Mouse (Mus musculus) MEL (cell line): ENCODE data around the gene Dgkh. TPM values are rescaled to one million over a fixed set of nuclear protein-coding genes. Genes with fewer than 3 reads are reported as not detected.

Source experiments
- DNase-seq: peaks from one replicate; pipeline ENCODE4 v3.0.0; 2011; ENCODE audit warnings: low read depth, low spot score
- H3K27ac ChIP-seq: 2 replicates; pipeline ENCODE4 v1.5.1; 2012; ENCODE audit warnings: low read depth, mild to moderate bottlenecking, control low read depth, low read length, moderate library complexity; ENCODE audit not compliant: control insufficient read depth
- H3K27me3 ChIP-seq, 2 experiments: fragments of 150-350 bp in 1 of 2; sonication (generic) in 1 of 2; 2 replicates each; pipeline ENCODE4 v1.6.1; 2012; ENCODE audit warnings: low read length in 2 of 2, mild to moderate bottlenecking in 2 of 2, improper control_type of control experiment in 1 of 2, moderate library complexity in 1 of 2; ENCODE audit not compliant: insufficient read depth in 2 of 2, control insufficient read depth in 1 of 2
- H3K36me3 ChIP-seq, 2 experiments: 2 replicates each; pipeline ENCODE4 v1.6.1; 2012 to 2014; ENCODE audit warnings: low read length in 2 of 2, improper control_type of control experiment in 1 of 2, inconsistent platforms in 1 of 2, mild to moderate bottlenecking in 1 of 2; ENCODE audit not compliant: insufficient read depth in 2 of 2, control insufficient read depth in 1 of 2
- H3K4me1 ChIP-seq, 2 experiments: fragments of 150-350 bp in 1 of 2; sonication (generic) in 1 of 2; 2 replicates each; pipeline ENCODE4 v1.6.1; 2012; ENCODE audit warnings: low read length in 2 of 2, improper control_type of control experiment in 1 of 2, mild to moderate bottlenecking in 1 of 2; ENCODE audit not compliant: insufficient read depth in 2 of 2, control insufficient read depth in 1 of 2
- H3K4me3 ChIP-seq, 2 experiments: fragments of 150-350 bp in 1 of 2; sonication (generic) in 1 of 2; 2 replicates each; pipeline ENCODE4 v1.5.1; 2012; ENCODE audit warnings: low read depth in 2 of 2, low read length in 2 of 2, mild to moderate bottlenecking in 2 of 2, moderate library complexity in 2 of 2, control low read depth in 1 of 2, improper control_type of control experiment in 1 of 2; ENCODE audit not compliant: control insufficient read depth in 1 of 2, insufficient read depth in 1 of 2
- H3K79me2 ChIP-seq: 2 replicates; pipeline ENCODE4 v1.6.1; 2012; ENCODE audit warnings: mild to moderate bottlenecking, low read length, moderate library complexity; ENCODE audit not compliant: control insufficient read depth, poor library complexity, insufficient read depth
- H3K9ac ChIP-seq: 2 replicates; pipeline ENCODE4 v1.6.1; 2012; ENCODE audit warnings: low read depth, mild to moderate bottlenecking, control low read depth, low read length, moderate library complexity; ENCODE audit not compliant: control insufficient read depth, poor library complexity, severe bottlenecking
- H3K9me3 ChIP-seq: fragments of 150-350 bp; sonication (generic); replicated peaks from 2 replicates; pipeline ENCODE4 v1.6.1; 2012; ENCODE audit warnings: mild to moderate bottlenecking, low read length, improper control_type of control experiment, moderate library complexity; ENCODE audit not compliant: insufficient read depth
- CHD2 ChIP-seq: IDR thresholded peaks from 2 replicates; pipeline ENCODE4 v1.6.1; 2011; ENCODE audit warnings: low read length, improper control_type of control experiment
- CTCF ChIP-seq, 3 experiments: IDR thresholded peaks in 2 of 3; conservative IDR thresholded peaks in 1 of 3; 2 replicates each; pipeline ENCODE4 v1.5.1; 2011 to 2012; ENCODE audit warnings: low read length in 3 of 3, low read depth in 2 of 3, mild to moderate bottlenecking in 2 of 3, improper control_type of control experiment in 1 of 3, inconsistent platforms in 1 of 3, mixed read lengths in 1 of 3, moderate library complexity in 1 of 3; ENCODE audit not compliant: control insufficient read depth in 1 of 3, insufficient read depth in 1 of 3, poor library complexity in 1 of 3, severe bottlenecking in 1 of 3
- E2F4 ChIP-seq: IDR thresholded peaks from 2 replicates; pipeline ENCODE4 v1.6.1; 2011; ENCODE audit warnings: low read depth, low read length, improper control_type of control experiment, borderline replicate concordance
- ELF1 ChIP-seq: IDR thresholded peaks from 2 replicates; pipeline ENCODE4 v1.6.1; 2014; ENCODE audit warnings: low read depth, mild to moderate bottlenecking, inconsistent platforms, low read length, improper control_type of control experiment, moderate library complexity
- EP300 ChIP-seq, 2 experiments: IDR thresholded peaks; 2 replicates each; pipeline ENCODE4 v1.6.1; 2011; ENCODE audit warnings: improper control_type of control experiment in 2 of 2, low read length in 2 of 2, low read depth in 1 of 2, mild to moderate bottlenecking in 1 of 2
- ETS1 ChIP-seq: IDR thresholded peaks from 2 replicates; pipeline ENCODE4 v1.6.1; 2012; ENCODE audit warnings: low read depth, mild to moderate bottlenecking, inconsistent platforms, low read length, improper control_type of control experiment, moderate library complexity
- HCFC1 ChIP-seq: IDR thresholded peaks from 2 replicates; pipeline ENCODE4 v1.6.1; 2012; ENCODE audit warnings: low read depth, mild to moderate bottlenecking, inconsistent platforms, low read length, improper control_type of control experiment, moderate library complexity
- JUND ChIP-seq: IDR thresholded peaks from 2 replicates; pipeline ENCODE4 v1.6.1; 2011; ENCODE audit warnings: low read depth, mild to moderate bottlenecking, improper control_type of control experiment, low read length
- KAT2A ChIP-seq: conservative IDR thresholded peaks from 2 replicates; pipeline ENCODE4 v1.6.1; 2012; ENCODE audit warnings: low read depth, low read length, improper control_type of control experiment, inconsistent platforms
- MAZ ChIP-seq: IDR thresholded peaks from 2 replicates; pipeline ENCODE4 v1.6.1; 2012; ENCODE audit warnings: low read depth, mild to moderate bottlenecking, inconsistent platforms, low read length, improper control_type of control experiment
- MEF2A ChIP-seq: IDR thresholded peaks from 2 replicates; pipeline ENCODE4 v1.6.1; 2014; ENCODE audit warnings: low read depth, mild to moderate bottlenecking, inconsistent platforms, low read length, improper control_type of control experiment; ENCODE audit not compliant: poor library complexity, insufficient replicate concordance, severe bottlenecking; ENCODE audit errors: extremely low read depth
- MYB ChIP-seq: IDR thresholded peaks from 2 replicates; pipeline ENCODE4 v1.6.1; 2011; ENCODE audit warnings: mild to moderate bottlenecking, low read depth, low read length, improper control_type of control experiment
- MYC ChIP-seq: IDR thresholded peaks from 2 replicates; pipeline ENCODE4 v1.6.1; 2011; ENCODE audit warnings: low read depth, mild to moderate bottlenecking, low read length, improper control_type of control experiment, moderate library complexity
- NRF1 ChIP-seq: IDR thresholded peaks from 2 replicates; pipeline ENCODE4 v1.6.1; 2014; ENCODE audit warnings: low read depth, mild to moderate bottlenecking, inconsistent platforms, low read length, improper control_type of control experiment, moderate library complexity; ENCODE audit not compliant: poor library complexity, insufficient read depth, severe bottlenecking
- POLR2A ChIP-seq, 2 experiments: IDR thresholded peaks; 2 replicates each; pipeline ENCODE4 v1.6.1; 2011 to 2012; ENCODE audit warnings: low read length in 2 of 2, mild to moderate bottlenecking in 2 of 2, control low read depth in 1 of 2, improper control_type of control experiment in 1 of 2, low read depth in 1 of 2, moderate library complexity in 1 of 2; ENCODE audit not compliant: control insufficient read depth in 1 of 2, insufficient read depth in 1 of 2, poor library complexity in 1 of 2
- POLR2AphosphoS5 ChIP-seq: IDR thresholded peaks from 2 replicates; pipeline ENCODE4 v1.6.1; 2012; ENCODE audit warnings: low read depth, borderline replicate concordance, mild to moderate bottlenecking, inconsistent platforms, low read length, moderate library complexity, mixed read lengths
- RAD21 ChIP-seq: IDR thresholded peaks from 2 replicates; pipeline ENCODE4 v1.6.1; 2011; ENCODE audit warnings: mild to moderate bottlenecking, low read depth, low read length, improper control_type of control experiment
- SIN3A ChIP-seq: IDR thresholded peaks from 2 replicates; pipeline ENCODE4 v1.6.1; 2012; ENCODE audit warnings: low read length, improper control_type of control experiment, inconsistent platforms
- USF1 ChIP-seq: IDR thresholded peaks from 2 replicates; pipeline ENCODE4 v1.6.1; 2014; ENCODE audit warnings: low read depth, mild to moderate bottlenecking, inconsistent platforms, low read length, improper control_type of control experiment, moderate library complexity
- ZMIZ1 ChIP-seq: IDR thresholded peaks from 2 replicates; pipeline ENCODE4 v1.6.1; 2012; ENCODE audit warnings: low read depth, mild to moderate bottlenecking, inconsistent platforms, low read length, improper control_type of control experiment, moderate library complexity
- polyA plus RNA-seq, 2 experiments: library from polyadenylated mRNA; stranded (reverse) in 1 of 2; unstranded in 1 of 2; fragments of >175 nt in 1 of 2; fragments of >200 nt in 1 of 2; gene quantifications; 2 replicates each; pipeline versions ENCODE4 v1.2.1 to v1.2.4; 2012; ENCODE audit warnings: low replicate concordance in 2 of 2, low read depth in 1 of 2; ENCODE audit not compliant: insufficient read length in 2 of 2, insufficient read depth in 1 of 2, missing spikeins in 1 of 2
- total RNA-seq: library from RNA; depleted of rRNA; stranded (reverse); fragments of 300-350 nt; gene quantifications from 2 replicates; pipeline ENCODE4 v1.2.3, GENCODE M21; 2012

The Dgkh gene
- total and polyA plus RNA-seq, 3 experiments: under 0.01 TPM; not detected in 2

DNA sequence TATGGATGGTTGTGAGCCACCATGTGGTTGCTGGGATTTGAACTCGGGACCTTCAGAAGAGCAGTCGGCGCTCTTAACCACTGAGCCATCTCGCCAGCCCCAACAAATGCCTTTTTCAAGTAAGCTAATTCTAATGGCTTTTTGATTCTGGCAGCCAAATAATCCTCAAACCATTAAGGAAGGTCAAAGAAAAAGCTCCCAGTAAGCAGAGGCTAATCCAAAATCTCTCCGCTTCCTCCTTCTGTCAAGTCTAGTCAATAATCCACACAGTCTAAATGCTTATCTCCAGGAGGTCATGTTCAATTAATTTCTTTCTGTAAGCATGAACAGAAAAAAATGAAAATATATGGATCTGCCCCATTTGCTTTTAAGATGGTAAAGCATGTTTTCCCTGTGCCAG is 197.9 kb downstream of the Dgkh start:
- Histone ChIP-seq H3K27ac (no peak overlapping the region), H3K79me2 (peaks cover 26% of the 10 kb centered on the region), H3K4me1 (peaks cover 0 to 8% of the 10 kb centered on the region in 2 experiments; a peak in 1 of 4 replicates), H3K4me3 (no peak overlapping the region), H3K27me3 (no peaks in the 10 kb centered on the region), H3K36me3 (peaks cover 0 to 7% of the 10 kb centered on the region in 2 experiments; a peak in 2 of 4 replicates), H3K9me3 (no peaks in the 10 kb centered on the region), H3K9ac (no peak overlapping the region)
- no peak for DNase-seq
- TF ChIP-seq SIN3A (no peak), USF1 (no peak), EP300 (IDR thresholded peaks at IDR 0.05; ENCODE audit: low read depth in 1 of 2, low read length in 2 of 2) (no peak)

DNA sequence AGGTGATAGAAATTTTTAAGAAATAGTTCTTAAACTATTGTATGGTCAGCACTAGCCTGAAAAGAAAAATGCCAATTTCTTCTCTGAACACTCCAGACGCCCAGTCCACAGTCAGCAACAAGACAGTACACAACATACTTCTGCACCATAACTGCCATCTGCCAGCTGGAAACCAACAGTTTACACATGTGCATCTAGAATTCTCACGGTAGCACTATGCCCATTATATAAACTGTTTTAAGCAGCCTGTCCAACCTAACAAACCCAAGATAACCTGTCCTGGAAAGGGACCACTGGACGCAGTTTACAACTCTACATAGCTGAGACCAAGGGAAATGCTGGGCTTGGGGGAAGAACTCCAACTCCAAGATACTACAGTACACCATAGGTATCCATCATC is 198.9 kb downstream of the Dgkh start:
- no peak overlapping the region for H3K4me3 ChIP-seq
- no peak overlapping the region for H3K27ac ChIP-seq
- no peak overlapping the region for H3K9ac ChIP-seq
- H3K36me3 ChIP-seq: peaks cover 0 to 7% of the 10 kb centered on the region in 2 experiments; a peak in 2 of 4 replicates
- peaks cover 0 to 8% of the 10 kb centered on the region in 2 experiments; a peak in 1 of 4 replicates for H3K4me1 ChIP-seq
- DNase-seq: no peak
- TF ChIP-seq ELF1 (no peak), E2F4 (no peak), NRF1 (no peak), MAZ (no peak), CHD2 (no peak), ZMIZ1 (no peak), MYB (no peak), POLR2AphosphoS5 (no peak), JUND (no peak), KAT2A (no peak), EP300 (IDR thresholded peaks at IDR 0.05; ENCODE audit: low read depth in 1 of 2, low read length in 2 of 2) (no peak), ETS1 (no peak), MEF2A (no peak), RAD21 (no peak), POLR2A (IDR thresholded peaks at IDR 0.05; ENCODE audit: control insufficient read depth in 1 of 2, insufficient read depth in 1 of 2, low read depth in 1 of 2, low read length in 2 of 2, poor library complexity in 1 of 2) (no peak), MYC (no peak), CTCF (IDR thresholded peaks at IDR 0.05 in 2 of 3, conservative IDR thresholded peaks at IDR 0.05 in 1 of 3; ENCODE audit: control insufficient read depth in 1 of 3, insufficient read depth in 1 of 3, low read depth in 2 of 3, low read length in 3 of 3, poor library complexity in 1 of 3, severe bottlenecking in 1 of 3) (no peak), HCFC1 (no peak)
- H3K27me3 ChIP-seq: no peaks in the 10 kb centered on the region
- no peaks in the 10 kb centered on the region for H3K9me3 ChIP-seq
- H3K79me2 ChIP-seq: peaks cover 27% of the 10 kb centered on the region
